Mouse (Mus musculus): Measurements from ENCODE around the gene Col8a1. TPM values are rescaled to one million over a fixed set of nuclear protein-coding genes. Genes with fewer than 3 reads are reported as not detected.
A peak's percentile ranks its signal among the peaks of the same experiment; 100 is the strongest.

Col8a1 gene
- polyA plus RNA-seq, 1 experiment from 2014 or later, result 24.2 TPM

DNA sequence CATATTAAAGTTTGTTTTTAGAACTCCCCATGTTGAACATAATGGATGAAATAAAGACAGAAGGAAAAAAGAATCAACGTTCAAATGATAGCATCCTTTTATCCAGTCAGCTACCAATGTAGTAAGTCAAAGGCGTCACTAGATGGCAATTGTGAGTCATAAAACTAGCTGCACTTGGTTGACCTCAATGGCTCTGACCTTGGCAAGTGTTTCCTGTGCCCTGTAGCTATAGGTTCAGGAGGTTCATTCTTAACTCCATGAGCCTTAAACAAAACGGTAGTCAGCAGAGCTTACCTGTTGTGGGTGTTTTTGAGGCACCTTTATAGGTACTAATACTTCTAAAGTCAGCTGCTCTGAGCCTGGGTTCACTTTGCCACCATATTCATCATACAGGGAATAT lies 85.2 kb downstream of the Col8a1 start:
- 9% methylated on average over 3 of the region's 3 CpGs for WGBS
- Histone ChIP-seq H3K4me3 (no peak overlapping the region), H3K4me2 (replicated peaks) (no peak overlapping the region), H3K36me3 (no peaks in the 10 kb centered on the region), H3K9ac (no peak overlapping the region), H3K27ac (no peak overlapping the region), H3K9me3 (no peaks in the 10 kb centered on the region), H3K27me3 (peaks cover 4% of the 10 kb centered on the region; the same call in 1 of the 2 replicates), H3K4me1 (peaks cover 10% of the 10 kb centered on the region; the same call in 1 of the 2 replicates)
- ATAC-seq (ENCODE audit: low FRiP score, low read depth), result no peak

DNA sequence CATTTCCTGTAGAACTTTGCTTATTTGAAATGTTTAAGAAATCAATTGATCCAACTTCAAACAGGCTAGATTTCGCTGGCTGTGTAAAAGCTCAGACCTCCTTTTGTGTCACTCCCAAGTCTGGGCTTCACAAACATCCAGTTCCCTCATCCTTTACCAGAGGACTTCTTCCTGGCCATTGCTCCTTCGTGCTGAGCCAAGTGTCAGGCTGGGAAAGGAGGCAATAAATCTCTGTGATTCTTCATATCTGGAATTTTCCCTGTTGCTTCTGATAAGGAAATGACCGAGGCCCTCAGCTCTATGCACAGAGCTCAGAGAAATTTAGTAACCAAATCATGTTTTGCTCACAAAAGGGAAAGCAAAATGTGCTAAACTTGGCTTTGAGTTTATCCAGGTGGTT lies 91.9 kb downstream of the Col8a1 start:
- Histone ChIP-seq H3K4me2 (replicated peaks) (no peak overlapping the region), H3K9ac (no peak overlapping the region), H3K9me3 (no peaks in the 10 kb centered on the region), H3K27ac (no peak overlapping the region), H3K4me1 (0 out of 2 replicates have a peak, but pooled peaks cover 4% of the 10 kb centered on the region), H3K36me3 (no peaks in the 10 kb centered on the region), H3K4me3 (no peak overlapping the region), H3K27me3 (peaks cover 3% of the 10 kb centered on the region; the same call in 1 of the 2 replicates)
- 51% methylated on average over 3 of the region's 3 CpGs for WGBS
- no peak for ATAC-seq (ENCODE audit: low FRiP score, low read depth)

DNA sequence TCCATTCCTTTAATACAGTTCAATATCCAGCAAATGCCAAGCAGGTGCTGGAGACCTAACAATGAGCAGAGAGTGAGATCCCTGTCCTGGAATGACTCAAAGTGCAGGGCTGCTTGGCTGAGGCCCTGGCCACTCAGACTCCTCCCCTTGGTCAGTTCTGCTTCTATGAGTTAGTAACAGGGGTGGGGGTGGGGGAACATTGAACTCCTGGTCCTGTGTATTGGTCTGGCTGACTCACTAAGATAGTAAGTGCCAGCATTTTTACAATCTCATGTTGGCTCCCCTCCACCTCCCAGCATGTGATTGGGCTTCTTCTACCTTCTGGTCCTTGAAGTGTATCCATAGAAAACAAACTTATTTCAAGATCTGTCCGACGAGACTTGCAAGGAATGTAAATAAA lies 104.6 kb downstream of the Col8a1 start:
- Histone ChIP-seq H3K36me3 (no peaks in the 10 kb centered on the region), H3K4me2 (replicated peaks) (no peak overlapping the region), H3K4me3 (no peak overlapping the region), H3K9ac (no peak overlapping the region), H3K27me3 (peaks cover 3% of the 10 kb centered on the region; the same call in 1 of the 2 replicates), H3K4me1 (peaks cover 7% of the 10 kb centered on the region; the same call in 1 of the 2 replicates), H3K9me3 (no peaks in the 10 kb centered on the region), H3K27ac (no peak overlapping the region)
- no peak for ATAC-seq (ENCODE audit: low FRiP score, low read depth)
- WGBS, result 74% methylated on average over 2 of the region's 2 CpGs

DNA sequence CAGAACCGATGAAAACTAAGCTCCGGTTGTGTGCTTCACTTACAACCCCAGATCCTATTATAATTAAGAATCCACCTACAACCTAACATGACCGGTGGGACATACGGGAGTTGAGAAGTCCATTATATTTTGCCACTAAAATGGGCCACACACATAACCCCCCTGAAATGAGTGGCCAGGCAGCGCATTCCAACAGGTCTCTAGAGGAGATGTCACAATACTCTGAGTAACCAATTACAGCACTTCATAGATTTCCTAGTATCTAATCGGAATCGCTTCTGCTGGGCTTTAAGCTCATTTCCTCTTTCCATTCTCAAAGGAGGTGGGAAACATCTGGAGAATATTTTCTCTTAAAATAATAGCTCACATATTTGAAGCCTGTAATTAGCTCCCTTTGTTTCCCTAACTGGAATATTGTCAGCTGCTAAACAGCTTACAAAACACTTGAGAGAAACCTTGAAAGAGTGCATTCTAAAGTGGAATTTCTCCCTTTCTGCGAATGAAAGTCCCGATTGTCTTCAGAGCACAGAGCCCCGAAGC lies 113.1 kb downstream of the Col8a1 start:
- 56% methylated on average over 10 of the region's 10 CpGs for whole genome bisulfite sequencing
- Histone ChIP-seq H3K4me3 (no peak overlapping the region), H3K9ac (no peak overlapping the region), H3K9me3 (no peaks in the 10 kb centered on the region), H3K27me3 (0 out of 2 replicates have a peak, but pooled peaks cover 2% of the 10 kb centered on the region), H3K36me3 (no peaks in the 10 kb centered on the region), H3K4me2 (replicated peaks) (no peak overlapping the region), H3K4me1 (peaks cover 6% of the 10 kb centered on the region; the same call in 1 of the 2 replicates), H3K27ac (no peak overlapping the region)
- peak; percentile 57 for ATAC-seq (ENCODE audit: low FRiP score, low read depth)

DNA sequence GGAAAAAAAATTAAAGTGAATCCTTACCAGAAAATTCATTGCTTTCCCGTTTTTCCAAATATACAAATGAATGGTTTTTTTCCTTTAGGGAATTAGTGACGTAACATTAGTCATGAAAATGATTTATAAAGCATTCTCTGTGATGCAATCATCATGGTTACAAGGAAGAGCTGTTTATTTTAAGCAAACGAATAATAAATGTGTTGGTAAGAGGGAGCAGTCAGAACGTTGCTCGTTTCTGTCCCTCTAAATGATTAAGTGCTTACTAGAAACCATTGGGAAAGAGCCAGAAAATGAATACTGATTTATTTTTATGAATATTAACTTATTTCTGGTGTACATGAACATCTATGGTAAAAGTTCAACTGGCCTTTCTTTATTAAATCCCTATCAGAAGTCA lies 119.8 kb downstream of the Col8a1 start:
- Histone ChIP-seq H3K9ac (no peak overlapping the region), H3K4me1 (peaks cover 5% of the 10 kb centered on the region; the same call in 1 of the 2 replicates), H3K27ac (no peak overlapping the region), H3K27me3 (peaks cover 8% of the 10 kb centered on the region), H3K36me3 (no peaks in the 10 kb centered on the region), H3K9me3 (no peaks in the 10 kb centered on the region), H3K4me3 (no peak overlapping the region), H3K4me2 (replicated peaks) (no peak overlapping the region)
- ATAC-seq (ENCODE audit: low FRiP score, low read depth), result no peak
- whole genome bisulfite sequencing, result 58% methylated on average over 5 of the region's 5 CpGs

DNA sequence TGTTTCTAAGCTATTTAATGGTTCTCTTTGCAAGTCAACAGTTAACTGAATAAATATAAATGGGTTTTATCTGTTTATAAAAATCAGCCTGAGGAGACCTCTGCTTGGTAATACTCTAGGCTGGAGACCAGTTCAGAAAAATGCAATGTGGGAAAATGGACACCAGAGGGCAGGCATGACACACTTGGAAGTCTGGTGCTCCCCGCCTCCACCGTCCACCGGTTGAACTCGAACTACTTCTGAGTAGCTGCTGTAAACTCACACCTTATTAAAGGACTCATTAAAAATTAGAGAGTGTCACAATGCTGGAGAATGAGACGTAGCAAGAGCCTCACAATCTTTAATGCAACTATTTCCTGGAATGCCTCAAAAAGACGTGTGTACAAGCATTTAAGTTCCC lies 120.3 kb downstream of the Col8a1 start:
- no peak overlapping the region for H3K4me3 ChIP-seq
- no peak overlapping the region for H3K9ac ChIP-seq
- 2% methylated on average over 6 of the region's 6 CpGs for WGBS
- no peak overlapping the region for H3K4me2 ChIP-seq (replicated peaks)
- H3K4me1 ChIP-seq, result peaks cover 5% of the 10 kb centered on the region; the same call in 1 of the 2 replicates
- H3K27me3 ChIP-seq, result peaks cover 8% of the 10 kb centered on the region
- no peaks in the 10 kb centered on the region for H3K36me3 ChIP-seq
- peak; percentile 76; the same call in 1 of the 2 replicates for ATAC-seq (ENCODE audit: low FRiP score, low read depth)
- H3K9me3 ChIP-seq, result no peaks in the 10 kb centered on the region
- H3K27ac ChIP-seq, result no peak overlapping the region

DNA sequence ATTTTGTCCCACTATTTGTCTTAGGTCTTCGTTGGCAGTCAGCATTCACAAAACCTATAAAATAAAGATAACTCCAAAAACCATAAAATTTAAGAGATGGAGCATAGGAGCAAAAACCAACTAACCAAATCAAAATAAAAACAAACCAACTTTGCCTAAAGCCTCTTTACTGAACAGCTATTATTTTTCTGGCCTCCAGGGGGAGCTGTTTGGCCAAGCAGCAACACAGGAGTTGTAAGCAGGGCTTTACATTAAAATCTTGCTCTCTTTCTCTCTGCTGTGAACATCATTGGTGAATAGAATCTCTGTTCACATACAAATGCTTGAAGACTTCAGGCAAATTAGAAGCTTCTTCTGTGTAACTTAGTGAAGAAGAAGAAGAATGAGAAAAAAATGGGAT lies 142.8 kb downstream of the Col8a1 start:
- no peak for ATAC-seq (ENCODE audit: low FRiP score, low read depth)
- WGBS, result 3% methylated on average over 1 of the region's 1 CpGs

DNA sequence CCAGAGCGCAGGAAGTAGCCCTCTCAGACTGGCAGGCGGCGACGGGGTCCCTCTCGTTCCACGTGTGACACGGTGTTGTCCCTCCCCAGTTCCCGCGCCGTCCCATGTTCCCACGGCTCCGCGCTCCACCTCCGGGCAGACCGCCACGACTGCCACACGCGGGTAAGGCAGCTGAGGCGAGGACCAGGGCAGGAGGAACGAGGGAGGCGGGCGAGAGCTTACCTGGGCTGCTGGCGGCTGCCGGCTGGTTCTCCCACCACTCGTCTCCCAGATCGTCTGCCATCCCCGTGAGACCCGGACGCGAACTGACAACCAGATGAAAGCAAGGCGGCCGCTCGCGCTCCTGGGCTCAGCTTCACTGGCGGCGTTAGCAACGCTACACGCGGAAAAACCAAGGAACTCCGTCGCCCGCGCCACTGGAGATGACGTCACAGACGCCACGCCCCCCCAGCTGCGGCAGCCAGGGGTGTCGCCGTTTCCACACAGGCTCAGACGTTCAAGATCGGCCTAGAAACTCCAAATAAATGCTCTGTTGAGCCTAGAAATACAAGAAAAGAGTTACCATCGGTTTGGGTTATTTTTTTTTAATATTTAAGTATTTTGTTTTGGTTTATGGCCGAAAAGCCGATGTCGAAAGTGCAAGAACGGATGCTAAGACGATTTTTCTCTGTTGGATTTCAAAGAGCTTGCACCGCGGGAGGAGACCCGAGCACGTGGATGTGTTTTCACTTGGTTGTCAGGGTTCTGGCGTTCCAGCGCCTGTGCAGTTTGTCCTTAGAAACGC lies 147.9 kb downstream of the Col8a1 start, which contains the start of gene Cmss1:
TSS of gene Cmss1 (minus strand) at position 421 of the 784 bp plus-strand sequence.
- H3K36me3 ChIP-seq, result no peaks in the 10 kb centered on the region
- H3K27me3 ChIP-seq, result no peaks in the 10 kb centered on the region
- peak within 1 kb of the TSS; percentile 83 for H3K4me3 ChIP-seq
- 0 out of 2 replicates have a peak within 1 kb of the TSS, but pooled peaks have one; percentile 53 for H3K27ac ChIP-seq
- WGBS, result under 1% methylated on average over 64 of the region's 64 CpGs
- H3K4me1 ChIP-seq, result peaks cover 13% of the 10 kb centered on the region
- ATAC-seq (ENCODE audit: low FRiP score, low read depth), result peak; percentile 92
- H3K4me2 ChIP-seq (replicated peaks), result peak within 1 kb of the TSS; percentile 77
- H3K9me3 ChIP-seq, result no peaks in the 10 kb centered on the region
- H3K9ac ChIP-seq, result peak within 1 kb of the TSS; percentile 78

More for the DNA sequence above, 142.8 kb downstream of the Col8a1 start:
- H3K27me3 ChIP-seq, result peaks cover 6% of the 10 kb centered on the region; the same call in 1 of the 2 replicates
- H3K4me1 ChIP-seq, result peaks cover 4% of the 10 kb centered on the region
- H3K27ac ChIP-seq, result no peak overlapping the region
- H3K4me2 ChIP-seq (replicated peaks), result no peak overlapping the region
- H3K36me3 ChIP-seq, result no peaks in the 10 kb centered on the region
- no peak overlapping the region for H3K4me3 ChIP-seq
- H3K9me3 ChIP-seq, result no peaks in the 10 kb centered on the region
- no peak overlapping the region for H3K9ac ChIP-seq

DNA sequence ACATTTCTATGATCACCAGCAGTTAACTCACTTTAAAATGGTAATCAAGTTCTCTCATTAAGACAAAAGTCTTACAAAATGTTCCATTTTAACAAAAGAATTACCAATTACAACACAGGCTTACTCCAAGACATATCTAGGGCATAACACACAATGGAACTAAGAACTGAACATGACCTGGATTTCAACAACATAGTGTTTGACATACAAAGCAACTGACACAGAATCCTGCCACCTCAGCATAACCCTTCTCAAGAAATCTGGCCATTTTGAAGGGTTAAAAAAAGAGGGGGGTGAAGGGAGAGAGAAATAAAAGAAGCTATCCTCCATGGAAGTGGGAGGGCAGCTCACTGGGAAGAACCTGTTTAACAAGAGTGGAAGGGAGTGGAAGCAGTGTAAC lies 153.5 kb downstream of the Col8a1 start:
- no peak overlapping the region for H3K27ac ChIP-seq
- no peak overlapping the region for H3K4me3 ChIP-seq
- no peaks in the 10 kb centered on the region for H3K27me3 ChIP-seq
- H3K9me3 ChIP-seq, result no peaks in the 10 kb centered on the region
- H3K4me1 ChIP-seq, result peaks cover 9% of the 10 kb centered on the region
- no peak overlapping the region for H3K4me2 ChIP-seq (replicated peaks)
- no peak for ATAC-seq (ENCODE audit: low FRiP score, low read depth)
- no peak overlapping the region for H3K9ac ChIP-seq
- no peaks in the 10 kb centered on the region for H3K36me3 ChIP-seq

DNA sequence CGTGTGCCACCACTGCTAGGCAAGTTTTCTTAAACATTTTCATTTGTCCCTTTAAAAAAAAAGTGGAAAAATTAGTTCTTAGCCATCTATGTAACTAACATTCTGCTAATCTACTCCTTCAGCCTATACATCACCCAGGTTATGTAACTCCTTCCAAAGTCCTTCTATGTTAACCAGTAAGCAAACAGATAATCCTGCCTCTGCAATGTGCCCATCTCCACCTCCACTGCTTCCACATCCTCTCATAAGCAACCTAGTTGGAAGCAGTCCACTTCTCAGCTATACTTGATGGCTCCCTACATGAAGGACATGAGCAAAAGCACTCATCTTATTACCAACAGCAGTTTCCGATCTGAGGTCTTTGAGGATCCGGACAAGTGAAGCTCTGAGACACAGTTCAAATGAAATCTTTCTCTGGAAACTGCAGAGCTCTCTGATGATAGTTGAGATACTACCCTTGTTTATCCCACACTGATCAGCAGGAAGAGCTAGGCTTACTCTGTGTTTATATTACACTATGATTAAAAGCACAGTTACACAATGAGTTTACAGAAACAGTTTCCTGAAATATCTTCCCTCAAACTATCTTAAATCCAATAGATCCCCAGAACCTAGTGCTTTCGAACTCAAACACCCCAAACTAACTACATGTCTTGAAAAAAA lies 157.1 kb downstream of the Col8a1 start:
- Histone ChIP-seq H3K9ac (no peak overlapping the region), H3K27me3 (no peaks in the 10 kb centered on the region), H3K9me3 (no peaks in the 10 kb centered on the region), H3K4me1 (no peaks in the 10 kb centered on the region), H3K4me2 (replicated peaks) (no peak overlapping the region), H3K4me3 (no peak overlapping the region), H3K36me3 (no peaks in the 10 kb centered on the region), H3K27ac (no peak overlapping the region)
- WGBS, result 79% methylated on average over 4 of the region's 4 CpGs
- ATAC-seq (ENCODE audit: low FRiP score, low read depth), result no peak

DNA sequence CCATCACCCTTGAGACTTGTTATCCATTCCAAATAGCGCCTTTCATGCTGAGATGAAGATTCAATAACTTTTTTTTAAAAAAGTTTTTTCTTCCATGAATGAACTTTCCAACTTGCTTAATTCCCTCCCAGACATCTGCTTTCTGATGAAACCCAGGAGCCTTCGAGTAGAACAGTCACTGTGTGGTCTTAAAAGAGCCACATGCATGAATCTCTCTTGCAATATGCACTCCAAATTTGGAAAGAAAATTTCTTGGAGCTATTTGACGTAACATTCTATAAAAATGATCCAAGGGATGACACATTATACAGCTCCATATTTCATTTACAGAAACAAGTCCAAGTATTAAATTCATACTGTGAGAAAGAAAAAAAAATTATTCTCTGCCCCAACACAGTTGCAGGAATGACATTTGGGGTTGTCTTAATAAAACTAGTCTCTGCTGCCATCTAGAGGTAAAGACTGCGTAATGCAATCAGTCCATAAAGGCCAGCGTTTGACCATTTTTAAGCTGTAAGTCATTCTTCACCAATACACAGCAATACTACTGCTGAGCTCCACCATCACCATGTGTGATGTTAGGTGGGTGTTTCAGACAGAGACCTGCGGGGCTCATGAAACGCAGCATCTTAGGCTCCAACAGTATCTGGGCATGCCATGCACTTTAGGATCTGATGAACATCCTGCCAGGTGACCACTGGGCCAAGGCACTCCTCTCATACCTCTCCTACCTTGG lies 160.9 kb downstream of the Col8a1 start:
- peak; percentile 28; the same call in 1 of the 2 replicates for ATAC-seq (ENCODE audit: low FRiP score, low read depth)
- Histone ChIP-seq H3K4me2 (replicated peaks) (no peak overlapping the region), H3K4me3 (no peak overlapping the region), H3K27me3 (no peaks in the 10 kb centered on the region), H3K9ac (no peak overlapping the region), H3K9me3 (no peaks in the 10 kb centered on the region), H3K36me3 (no peaks in the 10 kb centered on the region), H3K4me1 (no peaks in the 10 kb centered on the region), H3K27ac (no peak overlapping the region)
- WGBS, result 33% methylated on average over 7 of the region's 7 CpGs
